Mouse (Mus musculus): ENCODE measurements around the gene Marveld1.
A peak's percentile ranks its signal among the peaks of the same experiment; 100 is the strongest.

Gene Marveld1

DNA sequence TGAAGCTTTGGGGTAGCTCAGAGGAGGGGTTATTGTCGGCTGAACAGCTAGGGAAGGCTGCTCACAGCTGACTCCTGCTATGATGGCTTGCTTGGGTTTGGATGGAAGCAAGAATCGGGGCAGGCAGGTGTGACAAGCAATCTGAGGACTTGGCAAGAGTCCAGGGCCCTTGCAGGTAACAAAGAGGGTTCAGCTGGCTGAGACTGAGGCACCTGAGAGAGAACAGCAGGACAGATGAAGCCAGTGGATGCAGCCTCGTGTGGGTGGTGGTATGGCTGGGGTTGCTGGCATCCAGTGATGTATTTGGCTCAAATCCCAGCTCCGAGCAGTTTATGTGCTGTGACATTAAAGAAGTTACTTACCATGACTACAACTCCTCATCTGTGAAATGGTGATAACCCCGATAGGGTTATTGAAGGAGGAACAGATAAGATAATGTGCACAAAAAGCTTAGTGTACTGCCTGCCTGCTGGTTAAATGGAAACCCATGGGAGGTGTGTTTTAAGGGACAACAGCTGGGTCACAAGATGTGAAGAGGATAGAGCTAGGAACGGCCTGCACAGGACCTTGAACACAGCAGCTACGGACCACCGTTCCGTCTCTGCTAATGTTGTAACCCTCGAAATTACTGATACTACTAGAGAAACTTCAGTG lies 22.2 kb downstream of the Marveld1 start:
- DNase-seq (ENCODE audit: low read depth in 1 of 2, low spot score in 2 of 2) = no peak

DNA sequence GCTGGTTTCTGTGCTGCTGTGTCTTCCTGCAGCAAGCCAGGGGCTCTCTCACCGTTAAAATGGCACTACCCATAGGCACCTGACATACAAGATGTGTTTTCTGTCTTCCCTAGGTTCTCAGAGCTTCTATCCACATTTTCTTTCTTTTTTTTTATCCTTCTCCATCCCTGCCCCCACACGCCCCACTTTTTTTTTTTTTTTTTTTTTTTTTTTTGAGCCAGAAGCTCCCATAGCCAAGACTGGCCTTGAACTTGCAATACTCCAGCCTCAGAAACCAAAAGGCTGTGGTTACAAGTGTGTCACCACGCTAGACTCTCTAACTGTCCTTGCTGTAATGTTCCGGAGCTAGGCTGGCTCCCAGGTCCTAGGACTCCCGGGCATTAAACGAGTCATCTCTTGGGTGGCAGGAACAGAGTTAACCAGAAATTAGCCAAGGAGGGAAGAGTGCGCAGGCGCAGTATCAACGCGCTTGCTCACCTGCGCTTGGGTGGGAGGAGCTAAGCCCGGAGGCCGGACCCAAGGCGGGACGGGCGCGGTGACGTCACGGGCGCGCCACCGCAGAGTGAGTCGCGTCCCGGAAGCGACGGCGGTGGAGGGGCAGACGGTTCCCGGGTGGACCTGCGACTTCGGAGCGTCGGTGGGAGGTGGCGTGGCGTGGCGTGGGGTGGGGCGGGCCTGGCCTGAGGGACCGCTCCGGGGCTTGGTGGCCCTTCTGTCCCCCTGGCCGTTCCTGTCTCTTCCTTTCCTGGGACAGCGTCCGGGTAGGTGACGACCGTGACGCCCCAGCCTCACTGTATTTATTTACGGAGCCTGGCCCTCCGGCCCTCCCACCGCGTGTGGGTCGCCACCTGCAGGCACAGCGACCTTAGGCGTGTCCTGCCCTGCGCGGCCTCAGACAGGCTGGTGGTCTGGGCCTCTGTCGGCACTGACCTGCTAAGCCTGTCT lies 23.1 kb downstream of the Marveld1 start:
- DNase-seq (ENCODE audit: low read depth in 1 of 2, low spot score in 2 of 2) = peak; percentile 56 to 83

DNA sequence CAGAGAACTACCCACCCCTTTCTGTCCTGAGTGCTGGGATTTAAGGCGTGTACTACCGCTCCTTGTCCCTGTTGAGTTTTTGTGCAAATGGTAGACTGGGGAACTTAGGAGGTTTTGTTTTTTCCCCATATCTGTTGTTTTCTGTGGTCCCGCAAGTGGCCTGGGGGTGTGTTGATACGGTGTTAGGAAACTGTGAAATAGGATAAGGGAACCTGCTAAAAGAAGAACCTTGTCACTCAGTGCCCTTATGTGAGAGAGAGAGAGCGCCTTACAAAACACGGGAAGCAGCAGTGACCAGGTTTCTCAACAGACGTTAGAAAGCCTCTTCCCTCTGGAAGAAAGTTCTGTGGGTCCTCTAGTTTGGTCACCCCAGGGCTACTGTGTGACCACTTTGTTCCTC lies 29.6 kb downstream of the Marveld1 start:
- no peak for DNase-seq (ENCODE audit: low read depth in 1 of 2, low spot score in 2 of 2)

DNA sequence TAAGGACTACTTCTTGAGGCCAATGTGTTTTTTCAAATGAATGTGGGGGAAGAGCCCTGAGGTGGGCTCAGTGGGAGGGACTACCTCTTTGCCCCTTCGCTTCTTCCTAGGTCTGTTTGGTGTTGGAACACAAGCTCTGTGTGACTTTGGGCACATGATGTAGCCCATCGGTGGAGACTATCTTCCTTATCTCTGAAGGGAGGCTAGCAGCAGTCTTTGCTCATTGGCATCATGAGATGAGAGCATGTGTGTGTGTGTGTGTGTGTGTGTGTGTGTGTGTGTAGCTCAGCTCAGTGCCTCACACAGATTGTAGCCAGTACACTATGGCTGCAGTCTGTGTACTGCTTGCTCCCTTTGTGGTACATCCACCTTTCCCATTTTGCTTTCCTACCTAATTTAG lies 30.3 kb downstream of the Marveld1 start:
- DNase-seq (ENCODE audit: low read depth in 1 of 2, low spot score in 2 of 2) = no peak

DNA sequence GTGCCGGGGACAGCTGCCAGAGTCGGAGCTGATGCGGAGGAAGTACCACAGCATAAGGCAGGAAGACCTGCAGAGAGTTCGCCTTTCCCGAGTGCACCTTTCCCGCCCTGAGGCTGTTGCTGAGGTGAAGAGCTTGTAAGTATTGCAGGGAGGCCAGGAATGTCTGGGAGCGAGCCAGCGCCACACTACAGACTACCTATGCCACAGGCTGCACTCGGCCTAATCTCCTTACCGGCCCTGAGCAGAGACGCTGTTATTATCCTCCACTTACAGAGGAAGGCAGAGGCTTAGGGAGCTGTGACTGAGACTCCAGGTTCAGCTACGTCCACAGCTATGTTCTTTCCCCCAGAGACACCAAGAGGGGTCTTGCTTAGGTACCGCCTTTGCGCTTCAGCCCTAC lies 32.2 kb downstream of the Marveld1 start:
- DNase-seq (ENCODE audit: low read depth in 1 of 2, low spot score in 2 of 2) = no peak

DNA sequence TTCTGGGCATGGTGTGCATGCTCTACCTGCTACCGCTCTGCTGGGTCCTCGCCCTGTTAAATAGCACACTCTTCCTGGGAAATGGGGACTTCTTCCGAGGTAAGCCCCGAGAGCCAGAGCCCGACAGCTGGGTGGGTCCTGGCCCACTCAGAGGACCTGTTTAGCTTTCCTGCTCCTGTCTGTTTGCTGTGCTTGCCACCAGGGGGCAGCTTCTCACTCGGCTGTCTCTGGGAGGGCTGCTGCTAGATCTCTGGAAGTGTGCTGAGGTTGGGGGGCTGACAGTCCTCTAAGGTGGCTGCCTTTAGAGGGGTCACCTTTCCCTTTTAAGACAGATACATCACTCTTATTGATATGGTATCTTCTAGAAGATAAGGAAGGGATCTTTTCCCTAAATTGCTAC lies 35.5 kb downstream of the Marveld1 start:
- no peak for DNase-seq (ENCODE audit: low read depth in 1 of 2, low spot score in 2 of 2)

DNA sequence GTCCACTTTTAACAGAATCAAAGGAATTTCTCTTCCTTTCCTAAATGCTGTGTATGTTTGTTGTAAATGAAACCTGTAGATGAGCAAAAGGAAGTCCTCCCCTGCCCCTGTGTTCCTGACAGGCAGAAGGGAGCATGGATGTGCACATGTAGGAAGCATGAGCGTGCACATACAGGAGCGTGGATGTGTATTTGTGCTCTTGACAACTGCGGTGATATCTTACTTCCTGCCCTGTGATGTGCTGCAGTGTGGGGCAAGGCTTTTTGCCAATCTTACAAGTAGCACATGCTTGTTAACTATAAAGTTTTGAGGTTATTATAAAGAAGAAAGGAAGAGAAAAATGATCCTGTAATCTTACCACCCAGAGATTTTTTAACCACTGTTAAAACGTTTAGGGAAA lies 42.5 kb downstream of the Marveld1 start:
- no peak for DNase-seq (ENCODE audit: low read depth in 1 of 2, low spot score in 2 of 2)

DNA sequence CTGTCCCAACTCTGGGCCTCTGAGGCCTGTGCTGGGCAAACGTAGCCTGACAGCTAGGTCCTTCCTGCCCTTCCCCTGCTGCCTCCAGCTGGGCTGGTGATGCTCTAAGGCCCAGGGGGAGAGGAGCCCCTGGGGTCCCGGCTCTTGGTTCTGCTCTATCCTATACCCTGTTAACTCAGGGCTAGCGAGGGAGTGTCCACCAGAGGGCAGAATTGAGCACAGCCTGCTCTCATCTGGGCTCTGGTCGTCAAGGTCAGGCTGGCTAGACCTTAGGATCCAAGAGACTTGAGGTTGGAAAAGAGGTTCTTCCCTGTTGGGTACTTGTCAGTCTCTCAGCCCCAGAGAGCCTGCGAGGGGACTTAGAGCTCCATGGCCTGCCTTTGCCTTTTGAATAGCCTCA lies 43.3 kb downstream of the Marveld1 start:
- peak in 1 of 2 experiments; percentile 17 for DNase-seq (ENCODE audit: low read depth in 1 of 2, low spot score in 2 of 2)

DNA sequence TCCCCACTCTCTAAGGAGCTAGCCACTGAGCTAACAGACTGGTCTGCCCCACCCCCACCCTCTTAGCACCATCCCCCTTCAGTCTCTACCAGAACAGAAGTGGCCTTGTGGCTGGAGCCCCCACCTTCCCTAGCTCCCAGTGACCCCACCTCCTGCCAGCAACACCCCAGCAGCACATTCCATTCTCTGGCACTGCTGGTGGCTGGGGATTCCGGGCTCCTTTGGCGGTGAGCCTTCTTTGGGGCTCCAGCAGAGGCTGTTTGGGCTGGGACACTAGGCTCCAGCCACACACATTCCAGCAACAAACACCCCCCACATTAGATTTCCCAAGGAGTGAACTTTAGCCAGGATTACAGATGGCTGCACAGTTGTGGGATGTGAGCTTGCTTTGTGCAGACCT lies 46.1 kb downstream of the Marveld1 start:
- no peak for DNase-seq (ENCODE audit: low read depth in 1 of 2, low spot score in 2 of 2)

DNA sequence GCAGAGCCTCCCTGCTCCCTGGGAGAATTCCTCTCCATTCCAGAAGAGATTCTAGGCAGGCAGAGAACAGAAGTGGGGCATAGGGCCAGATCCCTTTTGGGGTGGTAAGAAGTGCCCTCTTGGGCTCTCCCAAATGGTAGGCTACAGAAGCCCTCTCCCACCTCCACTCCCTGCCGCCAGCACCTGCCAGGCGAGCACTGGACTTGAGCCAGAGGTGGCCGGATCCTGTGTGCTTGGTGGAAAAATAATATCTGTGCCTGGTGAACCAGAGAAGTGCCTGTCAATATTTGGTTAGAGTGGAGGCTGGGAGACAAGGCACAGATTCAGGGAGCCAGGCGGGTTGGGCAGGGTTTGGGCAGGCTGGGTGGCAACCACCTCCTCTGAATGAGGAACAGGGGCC lies 49.2 kb downstream of the Marveld1 start:
- no peak for DNase-seq (ENCODE audit: low read depth in 1 of 2, low spot score in 2 of 2)

DNA sequence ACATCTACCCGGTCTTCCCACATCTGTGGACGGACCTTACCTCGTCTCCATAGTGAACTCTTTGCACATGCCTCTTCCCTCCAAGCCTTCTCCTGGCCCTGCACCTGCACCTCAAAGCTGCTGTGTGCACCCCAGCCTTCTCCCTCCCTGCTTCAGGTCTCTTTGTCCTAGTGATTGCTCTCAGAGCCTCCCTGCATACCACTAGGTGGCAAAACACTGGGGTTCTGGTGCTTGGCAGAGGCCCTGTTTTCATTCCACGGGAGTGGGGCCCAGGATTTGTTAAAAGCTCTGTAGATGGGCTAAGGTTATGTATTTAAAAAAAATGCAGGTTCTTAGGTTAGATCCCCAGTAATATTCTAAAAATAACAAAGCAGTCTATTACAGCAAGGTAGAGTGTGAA lies 49.9 kb downstream of the Marveld1 start:
- no peak for DNase-seq (ENCODE audit: low read depth in 1 of 2, low spot score in 2 of 2)

DNA sequence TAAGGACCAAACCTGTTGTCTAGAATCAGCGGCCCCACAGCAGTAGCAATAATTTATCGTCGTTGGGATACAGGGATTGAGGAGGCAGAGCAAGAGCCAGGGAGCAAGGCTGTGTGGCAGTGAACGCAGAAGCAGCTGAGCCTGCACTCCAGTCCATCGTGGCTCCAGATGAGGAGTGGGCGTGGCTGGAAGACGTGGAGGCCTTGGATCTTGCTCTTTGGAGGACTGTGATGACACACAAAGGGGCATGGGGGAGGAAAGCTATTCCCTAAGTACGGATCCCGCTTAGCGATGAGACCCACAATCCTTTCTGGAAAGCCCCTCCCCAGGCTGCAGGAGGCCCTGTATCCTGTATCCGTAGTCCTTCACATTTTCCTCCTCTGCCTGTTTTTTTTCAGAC lies 50.8 kb downstream of the Marveld1 start:
- DNase-seq (ENCODE audit: low read depth in 1 of 2, low spot score in 2 of 2) = no peak

Measured in monocyte, adult 2 months (primary cell).